Comparison of ENCODE assay signal across 8 mouse cellular contexts in the genomic region with DNA sequence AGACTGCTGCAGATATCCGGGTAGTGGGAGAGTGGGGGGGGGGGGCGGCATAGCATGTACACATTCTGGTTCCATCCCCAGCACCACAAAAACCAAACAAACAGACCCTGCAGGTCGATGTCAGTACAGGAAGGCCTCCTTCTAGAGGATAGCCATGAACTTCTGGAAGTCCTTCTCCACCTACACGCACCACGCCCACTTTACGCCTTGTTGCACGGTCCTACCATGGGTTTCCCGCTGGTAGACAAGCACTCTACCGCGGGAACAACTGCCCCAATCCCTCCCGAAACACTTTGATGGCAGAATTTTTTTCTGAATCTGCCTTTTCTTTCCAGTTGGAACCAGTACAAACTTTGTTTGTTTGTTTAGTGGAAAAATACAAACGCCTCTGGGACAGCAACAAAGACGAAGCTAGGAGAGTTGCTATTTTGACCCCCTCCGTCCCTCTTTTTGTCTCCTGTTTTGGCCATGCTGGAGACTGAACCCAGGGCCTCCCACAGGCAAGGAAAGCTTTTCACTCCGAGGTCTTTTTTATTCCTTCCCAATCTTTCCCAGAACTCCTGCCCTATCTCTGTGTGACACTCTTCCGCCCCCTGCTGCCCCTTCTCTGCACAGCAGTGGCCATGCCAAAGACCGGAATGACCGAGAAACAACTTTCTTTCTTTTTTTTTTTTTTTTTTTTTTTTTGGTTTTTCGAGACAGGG. TPM values are rescaled to one million over a fixed set of nuclear protein-coding genes. Genes with fewer than 3 reads are reported as not detected.
DNase-seq lines count a peak whose midpoint lies in the region; ATAC-seq and TF ChIP-seq lines count a peak whose summit lies in the region.

No protein-coding gene starts in this region.

- H3K4me1 ChIP-seq in bone marrow macrophage, adult 2 months (ENCODE audit: control insufficient read depth, insufficient read depth, low read length): no peaks in the 10 kb centered on the region; the same call in 1 of the 2 replicates
- H3K4me1 ChIP-seq in heart, embryonic 16.5 days (ENCODE audit: control insufficient read depth, insufficient read depth, low read length): peaks cover 4% of the 10 kb centered on the region
- H3K4me1 ChIP-seq in liver, postnatal 0 days (ENCODE audit: insufficient read depth): peaks cover 4% of the 10 kb centered on the region; the same call in 1 of the 2 replicates

- H3K9ac ChIP-seq in heart, embryonic 16.5 days (ENCODE audit: low read length): peak overlapping the region; percentile 60
- peak overlapping the region; percentile 42 for H3K9ac ChIP-seq in liver, postnatal 0 days (replicated peaks)

- TF ChIP-seq CTCF in bone marrow macrophage, adult 2 months (IDR thresholded peaks at IDR 0.05; ENCODE audit: low read depth, low read length): peak; percentile 76
- peak; percentile 90 for TF ChIP-seq CTCF in liver, postnatal 0 days (IDR thresholded peaks at IDR 0.05; ENCODE audit: low read depth)

- peak; percentile 36 for DNase-seq in CD4-positive helper T cell, adult 2 months (ENCODE audit: low read depth, low spot score)
- DNase-seq in fibroblast of lung, adult 2 months (ENCODE audit: low read depth): peak; percentile 73
- DNase-seq in large intestine, adult 2 months (ENCODE audit: low read depth, low spot score): peak; percentile 43
- peak; percentile 88 for DNase-seq in liver, postnatal 0 days
- DNase-seq in retina, embryonic 14.5 days (ENCODE audit: low spot score): peak; percentile 91
- DNase-seq in thymus, postnatal 4 days: peak; percentile 82

- peak; percentile 71 for ATAC-seq in heart, embryonic 16.5 days (replicated peaks; ENCODE audit: extremely low read depth, insufficient read depth, low FRiP score)
- peak; percentile 71 for ATAC-seq in liver, postnatal 0 days

- TF ChIP-seq POLR2A in bone marrow macrophage, adult 2 months (IDR thresholded peaks at IDR 0.05; ENCODE audit: borderline replicate concordance, low read depth, low read length): no peak

- H3K27me3 ChIP-seq in heart, embryonic 16.5 days (ENCODE audit: control insufficient read depth, insufficient read depth, low read length): peaks cover 3% of the 10 kb centered on the region; the same call in 1 of the 2 replicates
- H3K27me3 ChIP-seq in liver, postnatal 0 days (ENCODE audit: insufficient read depth, low read length): no peaks in the 10 kb centered on the region

- 11% methylated on average over 19 of the region's 19 CpGs for WGBS in heart, embryonic 16.5 days
- WGBS in large intestine, adult 2 months: 7% methylated on average over 19 of the region's 19 CpGs
- WGBS in liver, postnatal 0 days (ENCODE audit: insufficient replicate concordance): 8% methylated on average over 19 of the region's 19 CpGs

- H3K27ac ChIP-seq in bone marrow macrophage, adult 2 months (ENCODE audit: insufficient read depth, low read depth, low read length): no peak overlapping the region
- no peak overlapping the region for H3K27ac ChIP-seq in heart, embryonic 16.5 days (ENCODE audit: low read length)
- no peak overlapping the region for H3K27ac ChIP-seq in liver, postnatal 0 days (ENCODE audit: low read depth)

- H3K4me3 ChIP-seq in bone marrow macrophage, adult 2 months (ENCODE audit: insufficient read depth, low read length): peak overlapping the region; percentile 15; the same call in 1 of the 2 replicates
- H3K4me3 ChIP-seq in heart, embryonic 16.5 days (ENCODE audit: low read length): peak overlapping the region; percentile 13; the same call in 1 of the 2 replicates
- H3K4me3 ChIP-seq in liver, postnatal 0 days (ENCODE audit: low read depth, low read length): peak overlapping the region; percentile 26

- no peaks in the 10 kb centered on the region for H3K9me3 ChIP-seq in heart, embryonic 16.5 days (replicated peaks; ENCODE audit: control insufficient read depth, low read length)
- no peaks in the 10 kb centered on the region for H3K9me3 ChIP-seq in liver, postnatal 0 days (ENCODE audit: low read length)

- H3K4me2 ChIP-seq in heart, embryonic 16.5 days (ENCODE audit: low read depth, low read length): peak overlapping the region; percentile 52
- H3K4me2 ChIP-seq in liver, postnatal 0 days (ENCODE audit: low read depth, low read length): peak overlapping the region; percentile 74

- TF ChIP-seq EP300 in liver, postnatal 0 days (IDR thresholded peaks at IDR 0.05; ENCODE audit: low read depth): no peak

- H3K36me3 ChIP-seq in heart, embryonic 16.5 days (ENCODE audit: control insufficient read depth, insufficient read depth): no peaks in the 10 kb centered on the region
- no peaks in the 10 kb centered on the region for H3K36me3 ChIP-seq in liver, postnatal 0 days (replicated peaks; ENCODE audit: insufficient read depth, low read length)

RNA-seq across cellular contexts. Expression of gene Shbg, which starts 4.0 kb away (rescaled TPM):
- polyA plus RNA-seq in bone marrow macrophage, adult 2 months (2012; ENCODE audit: insufficient read depth, insufficient read length, missing spikeins): not detected in 2 replicates
- polyA plus RNA-seq in heart, embryonic 16.5 days (2015; fragmentation: Nextera tagmentation; extraction: Ambion mirVana): 0.20 TPM in 1 of 2 replicates, not detected in the other
- not detected in 2 replicates for polyA plus RNA-seq in large intestine, adult 2 months (2012; rRNA removed)
- 4.3 and 4.7 TPM in 2 replicates for polyA plus RNA-seq in liver, postnatal 0 days (2015; fragmentation: Nextera tagmentation; extraction: Ambion mirVana)

RNA-seq across cellular contexts. Expression of gene Atp1b2, which starts 8.0 kb away (rescaled TPM):
- not detected in 2 replicates for polyA plus RNA-seq in bone marrow macrophage, adult 2 months (2012; ENCODE audit: insufficient read depth, insufficient read length, missing spikeins)
- 22.3 and 25.6 TPM in 2 replicates for polyA plus RNA-seq in heart, embryonic 16.5 days (2015; fragmentation: Nextera tagmentation; extraction: Ambion mirVana)
- polyA plus RNA-seq in large intestine, adult 2 months (2012; rRNA removed): 4.1 and 5.6 TPM in 2 replicates
- 4.0 and 5.3 TPM in 2 replicates for polyA plus RNA-seq in liver, postnatal 0 days (2015; fragmentation: Nextera tagmentation; extraction: Ambion mirVana)

RNA-seq across cellular contexts. Expression of gene Sat2, which starts 8.1 kb away (rescaled TPM):
- polyA plus RNA-seq in bone marrow macrophage, adult 2 months (2012; ENCODE audit: insufficient read depth, insufficient read length, missing spikeins): 2.5 and 4.3 TPM in 2 replicates
- 13.0 and 13.8 TPM in 2 replicates for polyA plus RNA-seq in heart, embryonic 16.5 days (2015; fragmentation: Nextera tagmentation; extraction: Ambion mirVana)
- 1.9 and 2.7 TPM in 2 replicates for polyA plus RNA-seq in large intestine, adult 2 months (2012; rRNA removed)
- polyA plus RNA-seq in liver, postnatal 0 days (2015; fragmentation: Nextera tagmentation; extraction: Ambion mirVana): 15.2 and 18.7 TPM in 2 replicates

RNA-seq across cellular contexts. Expression of gene Fxr2, which starts 19.1 kb away (rescaled TPM):
- 54.1 and 64.6 TPM in 2 replicates for polyA plus RNA-seq in bone marrow macrophage, adult 2 months (2012; ENCODE audit: insufficient read depth, insufficient read length, missing spikeins)
- 22.1 and 25.4 TPM in 2 replicates for polyA plus RNA-seq in heart, embryonic 16.5 days (2015; fragmentation: Nextera tagmentation; extraction: Ambion mirVana)
- 29.6 and 35.8 TPM in 2 replicates for polyA plus RNA-seq in large intestine, adult 2 months (2012; rRNA removed)
- polyA plus RNA-seq in liver, postnatal 0 days (2015; fragmentation: Nextera tagmentation; extraction: Ambion mirVana): 6.8 TPM in 2 replicates

RNA-seq across cellular contexts. Expression of gene Trp53, which starts 33.5 kb away (rescaled TPM):
- polyA plus RNA-seq in bone marrow macrophage, adult 2 months (2012; ENCODE audit: insufficient read depth, insufficient read length, missing spikeins): 76.1 and 79.7 TPM in 2 replicates
- polyA plus RNA-seq in heart, embryonic 16.5 days (2015; fragmentation: Nextera tagmentation; extraction: Ambion mirVana): 79.1 and 87.0 TPM in 2 replicates
- polyA plus RNA-seq in large intestine, adult 2 months (2012; rRNA removed): 80.8 and 93.2 TPM in 2 replicates
- 32.6 and 33.5 TPM in 2 replicates for polyA plus RNA-seq in liver, postnatal 0 days (2015; fragmentation: Nextera tagmentation; extraction: Ambion mirVana)

Comparison
In these comparisons a context has a peak if more than half of its experiments do, and no peak if none do; other contexts are left out.
1. DNase-seq: peak in every context shown above with its lines; median percentile 91 in retina, embryonic 14.5 days; 88 in liver, postnatal 0 days; 82 in thymus, postnatal 4 days; 73 in fibroblast of lung, adult 2 months; 43 in large intestine, adult 2 months; 36 in CD4-positive helper T cell, adult 2 months.